Mouse (Mus musculus) kidney, embryonic 14.5 days (tissue): ENCODE data around the gene Hoxb5. TPM values are rescaled to one million over a fixed set of nuclear protein-coding genes. Genes with fewer than 3 reads are reported as not detected.

ENCODE experiments used
- ATAC-seq: fragments of 200-750 bp; cut with Nextera tagmentation; 2 replicates; pipeline ENCODE4 v1.8.0; 2017; ENCODE audit warnings: moderate number of reproducible peaks, mild to moderate bottlenecking, moderate TSS enrichment, moderate library complexity; ENCODE audit not compliant: low FRiP score, low TSS enrichment
- H3K27ac ChIP-seq: fragments of 300-500 bp; sonication (generic); 2 replicates; pipeline ENCODE4 v1.5.1; 2014; ENCODE audit warnings: low read depth, mild to moderate bottlenecking, low read length, moderate library complexity, mixed read lengths
- H3K27me3 ChIP-seq: fragments of 300-500 bp; sonication (generic); 2 replicates; pipeline ENCODE4 v1.6.1; 2014; ENCODE audit warnings: mild to moderate bottlenecking, low read length; ENCODE audit not compliant: control insufficient read depth, insufficient read depth
- H3K36me3 ChIP-seq: fragments of 300-500 bp; sonication (generic); 2 replicates; pipeline ENCODE4 v1.6.1; 2014; ENCODE audit warnings: low read length, mixed read lengths; ENCODE audit not compliant: control insufficient read depth, insufficient read depth
- H3K4me1 ChIP-seq: fragments of 300-500 bp; sonication (generic); 2 replicates; pipeline ENCODE4 v1.6.1; 2014; ENCODE audit warnings: low read length, mixed read lengths; ENCODE audit not compliant: control insufficient read depth, insufficient read depth
- H3K4me2 ChIP-seq: fragments of 300-500 bp; sonication (generic); replicated peaks from 2 replicates; pipeline ENCODE4 v1.6.1; 2014; ENCODE audit warnings: low read depth, mild to moderate bottlenecking, low read length
- H3K4me3 ChIP-seq: fragments of 300-500 bp; sonication (generic); 2 replicates; pipeline ENCODE4 v1.5.1; 2014; ENCODE audit warnings: mild to moderate bottlenecking, low read length
- H3K9ac ChIP-seq: fragments of 300-500 bp; sonication (generic); 2 replicates; pipeline ENCODE4 v1.6.1; 2014; ENCODE audit warnings: low read depth, mild to moderate bottlenecking, low read length, moderate library complexity
- H3K9me3 ChIP-seq: fragments of 300-500 bp; sonication (generic); 2 replicates; pipeline ENCODE4 v1.6.1; 2016; ENCODE audit warnings: low read length; ENCODE audit not compliant: control insufficient read depth
- WGBS: fragments of 180-500 bp; shearing (Covaris S2); extraction: QIAGEN DNeasy Blood & Tissue Kit; methylation state at CpG from one replicate; pipeline ENCODE4 v1.1.7; 2014; 5-methylcytosine and 5-hydroxymethylcytosine counted together
- polyA plus RNA-seq: library from polyadenylated mRNA; unstranded; fragments of >200 nt; fragmentation: Nextera tagmentation; extraction: Ambion mirVana; gene quantifications from 2 replicates; pipeline ENCODE4 v1.2.1, GENCODE M21; 2014

Hoxb5 gene
- polyA plus RNA-seq, 1 experiment from 2014 or later = 24.3 TPM

- H3K4me1 ChIP-seq = peaks cover 58% of the 10 kb centered on the region
- peak; percentile 64 for ATAC-seq
- H3K4me2 ChIP-seq = peak overlapping the region; percentile 95
- H3K36me3 ChIP-seq = peaks cover 15% of the 10 kb centered on the region
- peak overlapping the region; percentile 100 for H3K27ac ChIP-seq
- WGBS = under 1% methylated on average over 45 of the region's 45 CpGs
- H3K9ac ChIP-seq = peak overlapping the region; percentile 99
- no peaks in the 10 kb centered on the region for H3K9me3 ChIP-seq
- H3K4me3 ChIP-seq = peak overlapping the region; percentile 53
- no peaks in the 10 kb centered on the region for H3K27me3 ChIP-seq
These were observed 15.4 kb downstream of the Hoxb5 start for GRCm38 (mm10) chr11:96318368-96319070.

- peak; percentile 84 for ATAC-seq
- Histone ChIP-seq H3K27me3 (no peaks in the 10 kb centered on the region), H3K4me1 (peaks cover 59% of the 10 kb centered on the region), H3K27ac (peak overlapping the region; percentile 100), H3K9me3 (no peaks in the 10 kb centered on the region), H3K4me2 (peak overlapping the region; percentile 95), H3K4me3 (peak overlapping the region; percentile 53), H3K9ac (peak overlapping the region; percentile 99), H3K36me3 (peaks cover 15% of the 10 kb centered on the region)
- 1% methylated on average over 30 of the region's 34 CpGs for WGBS
These were observed 16.2 kb downstream of the Hoxb5 start for GRCm38 (mm10) chr11:96319071-96319902.

GRCm38 (mm10) chr11:96319910-96320309, 16.8 kb downstream of the Hoxb5 start:
- Histone ChIP-seq H3K27me3 (no peaks in the 10 kb centered on the region), H3K9ac (peak overlapping the region; percentile 99), H3K4me1 (peaks cover 65% of the 10 kb centered on the region), H3K4me3 (peak overlapping the region; percentile 53), H3K4me2 (peak overlapping the region; percentile 95), H3K27ac (peak overlapping the region; percentile 100), H3K9me3 (no peaks in the 10 kb centered on the region), H3K36me3 (peaks cover 15% of the 10 kb centered on the region)
- ATAC-seq = no peak
- WGBS = under 1% methylated on average over 29 of the region's 29 CpGs

GRCm38 (mm10) chr11:96320688-96321087, 17.6 kb downstream of the Hoxb5 start:
- H3K9me3 ChIP-seq = no peaks in the 10 kb centered on the region
- no peaks in the 10 kb centered on the region for H3K27me3 ChIP-seq
- H3K9ac ChIP-seq = peak overlapping the region; percentile 99
- H3K4me1 ChIP-seq = peaks cover 66% of the 10 kb centered on the region
- H3K27ac ChIP-seq = peak overlapping the region; percentile 100
- H3K4me3 ChIP-seq = peak overlapping the region; percentile 53
- peak overlapping the region; percentile 95 for H3K4me2 ChIP-seq
- peaks cover 15% of the 10 kb centered on the region for H3K36me3 ChIP-seq
- ATAC-seq = no peak
- WGBS = 11% methylated on average over 17 of the region's 17 CpGs

- Histone ChIP-seq H3K27ac (peak overlapping the region; percentile 100), H3K27me3 (no peaks in the 10 kb centered on the region), H3K4me1 (peaks cover 67% of the 10 kb centered on the region), H3K9ac (peak overlapping the region; percentile 99), H3K4me2 (peak overlapping the region; percentile 95), H3K9me3 (no peaks in the 10 kb centered on the region), H3K36me3 (peaks cover 19% of the 10 kb centered on the region), H3K4me3 (peak overlapping the region; percentile 53)
- 19% methylated on average over 5 of the region's 5 CpGs for WGBS
- ATAC-seq = no peak
These were observed 18.7 kb downstream of the Hoxb5 start for GRCm38 (mm10) chr11:96321846-96322245.

GRCm38 (mm10) chr11:96322738-96323137, 19.6 kb downstream of the Hoxb5 start:
- H3K9me3 ChIP-seq = no peaks in the 10 kb centered on the region
- H3K4me2 ChIP-seq = peak overlapping the region; percentile 95
- H3K4me3 ChIP-seq = peak overlapping the region; percentile 53
- no peaks in the 10 kb centered on the region for H3K27me3 ChIP-seq
- H3K9ac ChIP-seq = peak overlapping the region; percentile 99
- H3K36me3 ChIP-seq = peaks cover 26% of the 10 kb centered on the region
- no peak for ATAC-seq
- peak overlapping the region; percentile 100 for H3K27ac ChIP-seq
- 5% methylated on average over 6 of the region's 6 CpGs for WGBS
- H3K4me1 ChIP-seq = peaks cover 74% of the 10 kb centered on the region

GRCm38 (mm10) chr11:96323154-96323553, 20.0 kb downstream of the Hoxb5 start, which contains the start of gene Hoxb3:
Gene Hoxb3, plus strand, starts transcription at chr11:96323326.
- peak within 1 kb of the TSS; percentile 99 for H3K9ac ChIP-seq

GRCm38 (mm10) chr11:96324125-96324524, 21.0 kb downstream of the Hoxb5 start:
- peak overlapping the region; percentile 99 for H3K9ac ChIP-seq
- peak overlapping the region; percentile 100 for H3K27ac ChIP-seq
- H3K4me1 ChIP-seq = peaks cover 79% of the 10 kb centered on the region
- no peaks in the 10 kb centered on the region for H3K27me3 ChIP-seq
- H3K4me2 ChIP-seq = peak overlapping the region; percentile 95
- H3K36me3 ChIP-seq = peaks cover 28% of the 10 kb centered on the region
- peak overlapping the region; percentile 53 for H3K4me3 ChIP-seq
- WGBS = 4% methylated on average over 5 of the region's 5 CpGs
- no peaks in the 10 kb centered on the region for H3K9me3 ChIP-seq
- no peak for ATAC-seq

More at GRCm38 (mm10) chr11:96323154-96323553, 20.0 kb downstream of the Hoxb5 start, which contains the start of gene Hoxb3:
- ATAC-seq = no peak
- H3K4me2 ChIP-seq = peak within 1 kb of the TSS; percentile 95
- H3K4me3 ChIP-seq = peak within 1 kb of the TSS; percentile 53
- H3K4me1 ChIP-seq = peaks cover 74% of the 10 kb centered on the region
- 24% methylated on average over 10 of the region's 10 CpGs for WGBS
- H3K27ac ChIP-seq = peak within 1 kb of the TSS; percentile 100
- H3K36me3 ChIP-seq = peaks cover 28% of the 10 kb centered on the region
- no peaks in the 10 kb centered on the region for H3K9me3 ChIP-seq
- no peaks in the 10 kb centered on the region for H3K27me3 ChIP-seq
